Mouse (Mus musculus) cerebellum, postnatal 25 days (tissue): Measurements from ENCODE around the gene Smim24.
A peak's percentile ranks its signal among the peaks of the same experiment; 100 is the strongest.

Experiments
- DNase-seq, 2 experiments: peaks; one replicate each; pipeline ENCODE4 v3.0.0; 2021; ENCODE audit warnings: mixed read lengths in 2 of 2

The Smim24 gene

GRCm38 (mm10) chr10:81365672-81366476, 27.0 kb upstream of the Smim24 start, which contains the start of gene 4930404N11Rik:
Gene 4930404N11Rik, minus strand, starts transcription at chr10:81365816.
- peak in 1 of 2 experiments; percentile 51 for DNase-seq

- DNase-seq: no peak
Observed at GRCm38 (mm10) chr10:81366477-81367206, 26.2 kb upstream of the Smim24 start.

- no peak for DNase-seq
Observed at GRCm38 (mm10) chr10:81367207-81367495, 25.7 kb upstream of the Smim24 start.

GRCm38 (mm10) chr10:81375322-81375721, 17.5 kb upstream of the Smim24 start:
- DNase-seq: no peak

GRCm38 (mm10) chr10:81376561-81377361, 16.1 kb upstream of the Smim24 start:
- no peak for DNase-seq

- DNase-seq: no peak
Observed at GRCm38 (mm10) chr10:81377362-81377664, 15.5 kb upstream of the Smim24 start.

GRCm38 (mm10) chr10:81377793-81378552, 14.9 kb upstream of the Smim24 start, which contains the start of gene Fzr1:
Gene Fzr1, minus strand, starts transcription at chr10:81378516.
- DNase-seq: no peak

- DNase-seq: peak; percentile 100
Observed at GRCm38 (mm10) chr10:81378553-81379182, 14.2 kb upstream of the Smim24 start.

GRCm38 (mm10) chr10:81379183-81379553, 13.7 kb upstream of the Smim24 start:
- DNase-seq: no peak

- no peak for DNase-seq
Observed at GRCm38 (mm10) chr10:81379809-81380378, 13.0 kb upstream of the Smim24 start.

- no peak for DNase-seq
Observed at GRCm38 (mm10) chr10:81382039-81382438, 10.8 kb upstream of the Smim24 start.

GRCm38 (mm10) chr10:81383802-81384604, 8.8 kb upstream of the Smim24 start, which contains the start of the genes Dohh and Gm48551:
Gene Dohh, plus strand, starts transcription at chr10:81384428.
Gene Gm48551, plus strand, starts transcription at chr10:81384466.
- DNase-seq: peak; percentile 98 to 100

- DNase-seq: no peak
Observed at GRCm38 (mm10) chr10:81384605-81384982, 8.3 kb upstream of the Smim24 start.

- DNase-seq: no peak
Observed at GRCm38 (mm10) chr10:81385603-81386306, 7.1 kb upstream of the Smim24 start.

- no peak for DNase-seq
Observed at GRCm38 (mm10) chr10:81387716-81388115, 5.1 kb upstream of the Smim24 start.

- DNase-seq: no peak
Observed at GRCm38 (mm10) chr10:81388505-81389055, 4.3 kb upstream of the Smim24 start, which contains the start of gene Gm48552. Gene Gm48552, plus strand, starts transcription at chr10:81389005.

GRCm38 (mm10) chr10:81389373-81389772, 3.5 kb upstream of the Smim24 start:
- DNase-seq: peak in 1 of 2 experiments; percentile 36

- DNase-seq: peak; percentile 84 to 85
Observed at GRCm38 (mm10) chr10:81389801-81390677, 2.8 kb upstream of the Smim24 start.

- DNase-seq: no peak
Observed at GRCm38 (mm10) chr10:81390678-81390965, 2.2 kb upstream of the Smim24 start.
